Mouse (Mus musculus) kidney, adult 9 months (tissue): Measurements from ENCODE around the gene Tmeff2.
A peak's percentile ranks its signal among the peaks of the same experiment; 100 is the strongest.

Source experiments
- DNase-seq: peaks from one replicate; pipeline ENCODE4 v3.0.0; 2022

Tmeff2 gene

GRCm38 (mm10) chr1:51216292-51217050, 316.0 kb downstream of the Tmeff2 start:
- DNase-seq, result peak; percentile 3

GRCm38 (mm10) chr1:51217227-51217626, 316.8 kb downstream of the Tmeff2 start:
- DNase-seq, result no peak

GRCm38 (mm10) chr1:51225156-51225555, 324.7 kb downstream of the Tmeff2 start:
- no peak for DNase-seq
